Mouse (Mus musculus) kidney, embryonic 16.5 days (tissue): Measurements from ENCODE around the gene Fam214a. TPM values are rescaled to one million over a fixed set of nuclear protein-coding genes. Genes with fewer than 3 reads are reported as not detected.

Source experiments
- ATAC-seq: fragments of 200-750 bp; cut with Nextera tagmentation; 2 replicates; pipeline ENCODE4 v1.8.0; 2017; ENCODE audit warnings: moderate TSS enrichment; ENCODE audit not compliant: low FRiP score, low TSS enrichment
- H3K27ac ChIP-seq: fragments of 300-500 bp; sonication (generic); 2 replicates; pipeline ENCODE4 v1.5.1; 2014; ENCODE audit warnings: low read length
- H3K27me3 ChIP-seq: fragments of 300-500 bp; sonication (generic); 2 replicates; pipeline ENCODE4 v1.6.1; 2014; ENCODE audit warnings: low read length, control low read depth, mixed read lengths; ENCODE audit not compliant: insufficient read depth
- H3K36me3 ChIP-seq: fragments of 300-500 bp; sonication (generic); 2 replicates; pipeline ENCODE4 v1.6.1; 2014; ENCODE audit warnings: low read length, control low read depth, mixed read lengths; ENCODE audit not compliant: insufficient read depth
- H3K4me1 ChIP-seq: fragments of 300-500 bp; sonication (generic); 2 replicates; pipeline ENCODE4 v1.6.1; 2014; ENCODE audit warnings: low read length, control low read depth, mixed read lengths; ENCODE audit not compliant: insufficient read depth
- H3K4me2 ChIP-seq: fragments of 300-500 bp; sonication (generic); replicated peaks from 2 replicates; pipeline ENCODE4 v1.6.1; 2014; ENCODE audit warnings: low read depth, low read length
- H3K4me3 ChIP-seq: fragments of 300-500 bp; sonication (generic); 2 replicates; pipeline ENCODE4 v1.5.1; 2014; ENCODE audit warnings: mild to moderate bottlenecking, low read length
- H3K9ac ChIP-seq: fragments of 300-500 bp; sonication (generic); replicated peaks from 2 replicates; pipeline ENCODE4 v1.6.1; 2014; ENCODE audit warnings: low read length
- H3K9me3 ChIP-seq: fragments of 300-500 bp; sonication (generic); 2 replicates; pipeline ENCODE4 v1.6.1; 2016; ENCODE audit warnings: low read length, control low read depth
- WGBS: fragments of 180-500 bp; shearing (Covaris S2); extraction: QIAGEN DNeasy Blood & Tissue Kit; methylation state at CpG from one replicate; pipeline ENCODE4 v1.1.7; 2014; 5-methylcytosine and 5-hydroxymethylcytosine counted together
- polyA plus RNA-seq: library from polyadenylated mRNA; unstranded; fragments of >200 nt; fragmentation: Nextera tagmentation; extraction: Ambion mirVana; gene quantifications from 2 replicates; pipeline ENCODE4 v1.2.1, GENCODE M21; 2015

Gene Fam214a
- polyA plus RNA-seq, 1 experiment from 2014 or later: 13.6 TPM

DNA sequence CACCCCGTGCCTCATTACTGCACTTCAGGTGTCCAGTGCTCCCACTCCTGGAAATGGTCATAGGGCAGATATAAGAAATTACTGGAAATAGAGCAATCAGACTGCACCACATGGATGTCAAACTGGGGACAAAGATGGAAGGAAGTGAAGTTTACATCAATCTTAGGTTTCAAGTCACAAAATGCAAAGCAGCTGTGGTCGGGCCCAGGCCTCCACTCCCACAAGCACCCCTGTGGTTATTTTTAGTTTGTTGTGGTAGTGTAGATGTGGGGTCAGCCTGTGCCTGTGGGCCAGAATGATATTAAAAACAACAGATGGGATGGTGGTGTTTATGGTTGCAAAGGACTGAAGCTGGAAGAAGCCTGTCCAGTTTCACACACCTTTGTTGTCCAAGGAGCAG, 33.1 kb downstream of the Fam214a start:
- no peak for ATAC-seq
- Histone ChIP-seq H3K4me1 (no peaks in the 10 kb centered on the region; the same call in 1 of the 2 replicates), H3K4me3 (no peak overlapping the region), H3K9me3 (no peaks in the 10 kb centered on the region), H3K4me2 (no peak overlapping the region), H3K27ac (no peak overlapping the region), H3K27me3 (no peaks in the 10 kb centered on the region), H3K9ac (no peak overlapping the region), H3K36me3 (no peaks in the 10 kb centered on the region)
- 41% methylated on average over 2 of the region's 2 CpGs for WGBS

GRCm38 (mm10) chr9:74988893-74989460, 36.3 kb downstream of the Fam214a start:
- H3K9me3 ChIP-seq: no peaks in the 10 kb centered on the region
- no peak overlapping the region for H3K4me3 ChIP-seq
- no peak overlapping the region for H3K27ac ChIP-seq
- WGBS: 91% methylated on average over 7 of the region's 7 CpGs
- no peaks in the 10 kb centered on the region for H3K27me3 ChIP-seq
- H3K4me2 ChIP-seq: no peak overlapping the region
- H3K9ac ChIP-seq: no peak overlapping the region
- no peaks in the 10 kb centered on the region for H3K36me3 ChIP-seq
- ATAC-seq: no peak
- no peaks in the 10 kb centered on the region; the same call in 1 of the 2 replicates for H3K4me1 ChIP-seq

DNA sequence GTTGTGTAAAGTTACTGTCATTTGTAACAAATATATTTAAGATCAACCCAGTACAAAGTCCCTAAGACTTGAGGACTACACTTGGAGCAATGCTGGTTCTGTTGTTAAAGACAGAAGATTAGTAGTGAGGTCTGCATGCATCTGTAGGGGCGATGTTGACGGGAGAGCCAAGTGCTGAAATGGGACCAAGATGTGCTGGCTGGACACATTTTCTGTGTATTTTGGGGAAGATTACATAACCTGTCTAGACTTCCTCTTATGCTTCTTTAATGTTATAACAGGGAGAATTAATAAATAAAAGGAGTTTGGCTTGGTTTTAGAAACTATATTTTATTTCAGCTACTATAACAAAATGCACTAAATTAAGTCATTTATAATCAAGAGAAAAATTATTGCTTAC, 37.3 kb downstream of the Fam214a start:
- ATAC-seq: no peak
- 76% methylated on average over 2 of the region's 2 CpGs for WGBS
- Histone ChIP-seq H3K4me1 (no peaks in the 10 kb centered on the region; the same call in 1 of the 2 replicates), H3K36me3 (no peaks in the 10 kb centered on the region), H3K9me3 (no peaks in the 10 kb centered on the region), H3K27ac (no peak overlapping the region), H3K4me3 (no peak overlapping the region), H3K9ac (no peak overlapping the region), H3K27me3 (no peaks in the 10 kb centered on the region), H3K4me2 (no peak overlapping the region)

- Histone ChIP-seq H3K4me1 (peaks cover 5% of the 10 kb centered on the region; the same call in 1 of the 2 replicates), H3K36me3 (no peaks in the 10 kb centered on the region), H3K9me3 (no peaks in the 10 kb centered on the region), H3K4me3 (no peak overlapping the region), H3K4me2 (no peak overlapping the region), H3K27ac (no peak overlapping the region), H3K9ac (no peak overlapping the region), H3K27me3 (no peaks in the 10 kb centered on the region)
- ATAC-seq: no peak
- 85% methylated on average over 10 of the region's 10 CpGs for WGBS
Measured at GRCm38 (mm10) chr9:74994611-74995257, 42.0 kb downstream of the Fam214a start.

DNA sequence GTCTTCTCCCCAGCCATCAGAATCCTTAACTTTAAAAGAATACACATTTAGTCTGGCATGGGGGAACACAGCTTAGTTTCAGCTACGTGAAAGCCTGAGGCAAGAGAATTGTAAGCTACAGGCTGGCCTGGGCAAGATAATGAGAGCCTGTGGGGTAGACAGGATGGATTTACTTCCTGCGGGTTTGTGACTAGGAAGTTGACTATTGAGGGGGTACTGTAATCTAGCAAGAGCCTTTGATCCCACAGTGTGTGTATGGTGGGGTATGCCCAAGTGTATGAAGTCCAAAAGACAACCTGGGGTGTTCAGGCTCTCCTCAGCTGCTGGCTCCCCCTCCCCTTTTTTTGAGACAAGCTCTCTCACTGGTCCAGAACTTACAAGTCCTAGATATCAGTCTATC, 43.7 kb downstream of the Fam214a start:
- WGBS: 65% methylated on average over 2 of the region's 2 CpGs
- ATAC-seq: no peak

GRCm38 (mm10) chr9:74997976-74998375, 45.3 kb downstream of the Fam214a start:
- no peak for ATAC-seq

More for the DNA sequence above, 43.7 kb downstream of the Fam214a start:
- Histone ChIP-seq H3K4me3 (no peak overlapping the region), H3K36me3 (no peaks in the 10 kb centered on the region), H3K4me2 (no peak overlapping the region), H3K9me3 (no peaks in the 10 kb centered on the region), H3K4me1 (peaks cover 5% of the 10 kb centered on the region; the same call in 1 of the 2 replicates), H3K27me3 (no peaks in the 10 kb centered on the region), H3K27ac (no peak overlapping the region), H3K9ac (no peak overlapping the region)

DNA sequence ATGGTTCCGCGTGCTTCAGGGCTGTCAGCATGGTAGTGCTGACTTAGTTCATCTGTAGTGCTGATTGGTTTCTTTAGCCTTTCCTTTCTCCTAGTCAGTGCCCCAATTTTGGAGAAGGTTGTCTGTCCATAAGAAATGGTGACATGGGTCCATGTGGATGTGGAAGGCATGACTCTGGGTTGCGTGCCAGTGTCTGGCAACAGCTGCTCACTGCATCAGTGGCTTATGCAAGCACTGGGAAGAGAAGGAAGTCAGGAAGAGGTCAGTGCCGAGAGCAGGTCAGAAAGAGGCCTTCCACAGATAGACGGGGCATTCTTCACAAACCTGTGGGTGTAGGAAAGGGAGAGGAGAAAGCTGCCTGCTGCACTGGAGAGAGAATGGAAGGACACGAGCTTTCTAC, 48.3 kb downstream of the Fam214a start:
- H3K4me3 ChIP-seq: no peak overlapping the region
- H3K9ac ChIP-seq: no peak overlapping the region
- ATAC-seq: no peak
- H3K36me3 ChIP-seq: no peaks in the 10 kb centered on the region
- no peak overlapping the region for H3K27ac ChIP-seq
- WGBS: 78% methylated on average over 6 of the region's 6 CpGs
- no peak overlapping the region for H3K4me2 ChIP-seq
- H3K9me3 ChIP-seq: no peaks in the 10 kb centered on the region
- H3K4me1 ChIP-seq: peaks cover 8% of the 10 kb centered on the region; the same call in 1 of the 2 replicates
- no peaks in the 10 kb centered on the region for H3K27me3 ChIP-seq

More at GRCm38 (mm10) chr9:74997976-74998375, 45.3 kb downstream of the Fam214a start:
- no peak overlapping the region for H3K4me2 ChIP-seq
- no peak overlapping the region for H3K4me3 ChIP-seq
- no peaks in the 10 kb centered on the region for H3K27me3 ChIP-seq
- 0 out of 2 replicates have a peak overlapping the region, but pooled peaks have one; percentile 35 for H3K9ac ChIP-seq
- peaks cover 8% of the 10 kb centered on the region; the same call in 1 of the 2 replicates for H3K4me1 ChIP-seq
- no peaks in the 10 kb centered on the region for H3K9me3 ChIP-seq
- no peak overlapping the region for H3K27ac ChIP-seq
- no peaks in the 10 kb centered on the region for H3K36me3 ChIP-seq

DNA sequence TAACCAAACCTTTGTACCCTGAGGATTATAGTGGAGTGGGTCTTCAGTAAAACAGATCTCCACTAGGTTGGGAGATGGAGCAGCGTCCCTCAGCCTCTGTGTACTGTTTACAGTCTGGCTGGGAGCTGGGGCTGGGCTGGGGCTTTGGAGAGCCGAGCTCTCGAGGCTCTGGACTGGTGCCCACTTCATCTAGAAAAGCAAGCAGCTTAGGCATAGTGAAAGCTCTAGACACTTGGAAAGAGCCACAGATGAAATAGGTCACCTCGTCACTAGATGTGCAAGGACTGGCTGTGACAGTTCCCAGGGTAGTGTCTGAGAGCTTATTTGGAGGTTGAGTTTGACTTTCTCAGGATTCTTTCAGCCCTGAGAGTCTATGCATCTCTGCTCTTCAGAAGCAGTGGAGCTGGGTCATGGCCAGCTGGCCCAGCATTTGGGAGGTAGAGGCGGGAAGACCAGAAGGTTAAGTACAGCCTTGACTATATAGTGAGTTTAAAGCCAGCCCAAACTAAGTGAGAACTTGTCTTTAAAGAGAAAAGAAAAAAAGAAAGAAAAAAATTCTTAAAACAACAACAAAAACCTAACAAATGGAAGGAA, 49.0 kb downstream of the Fam214a start:
- Histone ChIP-seq H3K9me3 (no peaks in the 10 kb centered on the region), H3K9ac (no peak overlapping the region), H3K4me2 (no peak overlapping the region), H3K36me3 (peaks cover 3% of the 10 kb centered on the region; the same call in 1 of the 2 replicates), H3K27me3 (no peaks in the 10 kb centered on the region), H3K27ac (no peak overlapping the region), H3K4me1 (peaks cover 8% of the 10 kb centered on the region; the same call in 1 of the 2 replicates), H3K4me3 (no peak overlapping the region)
- 61% methylated on average over 5 of the region's 5 CpGs for WGBS
- ATAC-seq: no peak

GRCm38 (mm10) chr9:75002262-75002661, 49.6 kb downstream of the Fam214a start:
- Histone ChIP-seq H3K27me3 (no peaks in the 10 kb centered on the region), H3K4me1 (peaks cover 8% of the 10 kb centered on the region; the same call in 1 of the 2 replicates), H3K4me2 (no peak overlapping the region), H3K27ac (no peak overlapping the region), H3K9me3 (no peaks in the 10 kb centered on the region), H3K36me3 (peaks cover 3% of the 10 kb centered on the region; the same call in 1 of the 2 replicates), H3K9ac (no peak overlapping the region), H3K4me3 (no peak overlapping the region)
- no peak for ATAC-seq
- WGBS: 49% methylated on average over 3 of the region's 3 CpGs

- Histone ChIP-seq H3K27ac (no peak overlapping the region), H3K4me3 (no peak overlapping the region), H3K9me3 (no peaks in the 10 kb centered on the region), H3K27me3 (no peaks in the 10 kb centered on the region), H3K9ac (no peak overlapping the region), H3K4me1 (0 out of 2 replicates have a peak, but pooled peaks cover 3% of the 10 kb centered on the region), H3K4me2 (no peak overlapping the region), H3K36me3 (peaks cover 9% of the 10 kb centered on the region; the same call in 1 of the 2 replicates)
- ATAC-seq: no peak
- 91% methylated on average over 10 of the region's 10 CpGs for WGBS
Measured at GRCm38 (mm10) chr9:75004203-75004602, 51.5 kb downstream of the Fam214a start.
